Mouse (Mus musculus): ENCODE measurements around the gene Calr4. TPM values are rescaled to one million over a fixed set of nuclear protein-coding genes. Genes with fewer than 3 reads are reported as not detected.
A peak's percentile ranks its signal among the peaks of the same experiment; 100 is the strongest.

Calr4 gene
- total RNA-seq, 1 experiment from 2014 or later = not detected

DNA sequence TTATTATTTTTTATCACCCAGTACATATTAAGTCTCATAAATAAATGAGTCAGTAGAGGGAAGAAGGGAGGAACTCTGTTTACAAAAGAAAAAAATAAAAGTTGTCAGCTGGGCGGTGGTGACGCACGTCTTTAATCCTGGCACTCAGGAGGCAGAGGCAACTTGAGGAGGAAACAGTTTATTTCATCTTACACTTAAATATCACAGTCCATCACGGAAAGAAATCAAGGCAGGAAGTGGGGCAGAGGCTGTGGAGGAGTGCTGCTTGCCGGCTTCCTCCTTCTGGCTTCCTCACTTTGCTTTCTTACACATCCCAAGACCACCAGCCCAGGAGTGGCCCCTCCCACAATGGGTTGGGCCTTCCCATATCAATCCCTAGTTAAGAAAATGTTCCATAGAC, 8.2 kb upstream of the Calr4 start:
- no peak for ATAC-seq (replicated peaks; ENCODE audit: insufficient number of reproducible peaks, low FRiP score, low TSS enrichment, poor library complexity, severe bottlenecking)

DNA sequence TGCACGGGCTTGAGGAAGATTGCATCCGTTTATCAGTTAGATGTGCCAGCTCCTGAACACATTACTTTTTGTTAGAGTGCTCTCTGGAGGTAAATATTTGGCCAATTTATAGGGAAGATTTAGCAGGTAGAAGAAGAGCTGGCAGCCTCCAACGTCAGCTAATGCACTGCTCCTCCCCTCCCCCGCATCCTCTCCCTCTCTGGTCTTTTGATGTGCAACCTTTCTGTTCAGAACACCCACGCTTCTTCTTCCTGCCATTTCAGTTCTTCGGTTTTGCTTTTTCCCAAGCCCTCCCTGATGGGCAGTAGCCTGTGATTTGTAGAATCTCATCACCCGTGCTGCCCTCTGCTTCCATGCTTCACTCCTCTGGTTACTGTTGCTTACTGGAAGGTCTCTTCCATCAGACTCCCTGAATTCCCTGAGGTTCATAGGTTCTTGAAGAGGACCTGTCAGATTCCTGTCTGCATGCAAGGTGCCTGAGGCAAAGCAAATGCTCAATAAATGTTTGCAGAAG, 4.5 kb upstream of the Calr4 start:
- no peak for ATAC-seq (replicated peaks; ENCODE audit: insufficient number of reproducible peaks, low FRiP score, low TSS enrichment, poor library complexity, severe bottlenecking)

- no peak for ATAC-seq (replicated peaks; ENCODE audit: insufficient number of reproducible peaks, low FRiP score, low TSS enrichment, poor library complexity, severe bottlenecking)
Observed at GRCm38 (mm10) chr4:109234806-109235350, 593 bp downstream of the Calr4 start.

- no peak for ATAC-seq (replicated peaks; ENCODE audit: insufficient number of reproducible peaks, low FRiP score, low TSS enrichment, poor library complexity, severe bottlenecking)
Observed at GRCm38 (mm10) chr4:109236186-109236879, 2.0 kb downstream of the Calr4 start.

DNA sequence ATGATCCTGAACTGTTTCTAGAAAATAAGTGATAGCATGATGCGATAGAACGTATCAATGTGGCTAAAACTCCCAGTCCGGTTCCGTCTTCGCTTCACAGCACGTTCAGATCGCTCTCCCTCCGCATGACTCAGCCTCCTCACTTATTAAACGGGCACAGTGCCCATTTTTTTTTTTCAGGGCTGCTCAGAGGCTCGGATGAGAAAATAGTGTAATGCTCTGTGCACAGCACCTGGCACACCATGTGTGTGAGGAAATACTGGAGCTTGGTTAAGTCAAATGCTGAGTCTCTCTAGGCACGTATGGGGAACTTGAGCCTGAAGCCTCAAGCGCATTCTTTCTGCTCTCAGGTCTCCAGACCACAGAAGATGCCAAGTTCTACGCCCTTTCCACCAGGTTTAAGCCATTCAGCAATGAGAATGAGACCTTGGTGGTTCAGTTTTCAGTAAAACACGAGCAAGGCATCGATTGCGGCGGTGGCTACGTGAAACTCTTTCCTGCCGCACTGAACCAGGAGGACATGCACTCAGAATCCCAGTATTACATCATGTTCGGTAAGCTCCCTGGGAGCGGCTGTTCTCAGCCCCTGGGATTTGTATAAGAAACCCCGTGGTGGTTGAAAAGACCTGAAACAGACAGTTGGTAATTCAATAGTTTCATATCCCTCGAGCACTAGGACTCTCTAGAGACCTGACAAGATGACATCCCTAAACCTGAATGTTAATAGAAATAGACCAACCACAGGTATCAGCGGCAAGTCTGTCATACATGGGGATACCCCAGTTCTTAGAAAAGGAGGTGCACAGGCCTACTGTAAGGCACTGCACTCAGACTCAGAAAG, 4.4 kb downstream of the Calr4 start:
- no peak for ATAC-seq (replicated peaks; ENCODE audit: insufficient number of reproducible peaks, low FRiP score, low TSS enrichment, poor library complexity, severe bottlenecking)

DNA sequence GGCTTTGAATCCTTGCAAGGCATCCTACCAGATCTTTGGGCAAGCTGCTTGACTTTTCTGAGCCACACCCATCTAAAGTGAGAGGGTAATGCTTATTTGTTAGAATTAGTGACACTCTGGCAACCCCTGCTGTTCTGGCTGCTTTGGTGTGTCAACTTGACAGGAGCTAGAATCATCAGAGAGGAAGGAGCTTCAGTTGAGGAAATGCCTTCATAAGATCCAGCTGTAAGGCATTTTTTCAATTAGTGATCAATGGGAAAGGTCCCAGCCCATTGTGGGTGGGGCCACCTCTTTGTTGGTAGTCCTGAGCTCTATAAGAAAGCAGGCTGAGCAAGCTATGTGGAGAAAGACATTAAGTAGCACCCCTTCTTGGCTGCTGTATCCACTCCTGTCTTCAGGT, 6.9 kb downstream of the Calr4 start:
- ATAC-seq (replicated peaks; ENCODE audit: insufficient number of reproducible peaks, low FRiP score, low TSS enrichment, poor library complexity, severe bottlenecking) = no peak

- no peak for ATAC-seq (replicated peaks; ENCODE audit: insufficient number of reproducible peaks, low FRiP score, low TSS enrichment, poor library complexity, severe bottlenecking)
Observed at GRCm38 (mm10) chr4:109241934-109242333, 7.6 kb downstream of the Calr4 start.

- ATAC-seq (replicated peaks; ENCODE audit: insufficient number of reproducible peaks, low FRiP score, low TSS enrichment, poor library complexity, severe bottlenecking) = no peak
Observed at GRCm38 (mm10) chr4:109244506-109244905, 10.2 kb downstream of the Calr4 start.

GRCm38 (mm10) chr4:109245016-109245620, 10.8 kb downstream of the Calr4 start:
- no peak for ATAC-seq (replicated peaks; ENCODE audit: insufficient number of reproducible peaks, low FRiP score, low TSS enrichment, poor library complexity, severe bottlenecking)

DNA sequence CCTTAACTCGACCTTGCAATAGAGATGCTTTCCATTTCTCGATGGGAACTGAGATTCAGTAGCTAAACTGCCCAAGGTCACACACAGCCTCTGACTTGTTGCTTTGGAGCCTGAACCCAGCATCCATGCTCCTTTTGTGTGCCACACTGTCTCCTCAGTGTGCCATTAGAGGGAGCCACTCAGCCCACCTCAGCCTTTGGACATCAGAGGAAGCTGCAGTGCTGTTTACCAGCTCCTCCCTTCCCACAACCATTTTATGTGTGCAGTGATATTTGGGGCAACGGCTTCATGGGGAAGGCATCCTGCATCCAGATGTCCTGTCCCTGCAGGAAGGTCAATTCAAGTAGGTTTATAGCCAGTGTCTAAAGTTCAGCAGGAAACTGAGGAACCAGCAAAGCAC, 17.3 kb downstream of the Calr4 start:
- ATAC-seq (replicated peaks; ENCODE audit: insufficient number of reproducible peaks, low FRiP score, low TSS enrichment, poor library complexity, severe bottlenecking) = peak; percentile 70; the same call in 1 of the 2 replicates

- no peak for ATAC-seq (replicated peaks; ENCODE audit: insufficient number of reproducible peaks, low FRiP score, low TSS enrichment, poor library complexity, severe bottlenecking)
Observed at GRCm38 (mm10) chr4:109252199-109252598, 17.9 kb downstream of the Calr4 start.

- ATAC-seq (replicated peaks; ENCODE audit: insufficient number of reproducible peaks, low FRiP score, low TSS enrichment, poor library complexity, severe bottlenecking) = 0 out of 2 replicates have a peak, but pooled peaks have one; percentile 37
Observed at GRCm38 (mm10) chr4:109253664-109254151, 19.4 kb downstream of the Calr4 start.

DNA sequence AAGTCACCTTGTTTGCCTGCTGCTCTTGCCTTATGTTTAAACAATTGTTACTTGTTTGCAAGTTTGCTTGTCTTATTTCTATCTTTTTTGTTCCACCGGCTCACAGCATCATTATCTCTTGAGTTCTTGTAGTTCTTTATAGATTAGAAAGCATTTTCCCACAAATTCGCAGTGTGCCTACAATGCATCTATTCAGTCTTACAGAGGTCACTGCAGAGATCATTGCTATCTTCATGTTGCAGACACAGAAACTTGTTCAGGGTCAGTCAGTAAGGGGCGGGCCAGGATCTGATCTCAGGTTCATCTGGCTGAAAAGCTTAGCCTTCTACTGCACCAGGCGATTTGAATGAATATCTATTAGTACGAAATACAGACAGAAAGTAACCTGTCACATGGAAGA, 20.2 kb downstream of the Calr4 start:
- no peak for ATAC-seq (replicated peaks; ENCODE audit: insufficient number of reproducible peaks, low FRiP score, low TSS enrichment, poor library complexity, severe bottlenecking)

GRCm38 (mm10) chr4:109255321-109255720, 21.0 kb downstream of the Calr4 start:
- ATAC-seq (replicated peaks; ENCODE audit: insufficient number of reproducible peaks, low FRiP score, low TSS enrichment, poor library complexity, severe bottlenecking) = no peak

- ATAC-seq (replicated peaks; ENCODE audit: insufficient number of reproducible peaks, low FRiP score, low TSS enrichment, poor library complexity, severe bottlenecking) = no peak
Observed at GRCm38 (mm10) chr4:109255727-109256417, 21.6 kb downstream of the Calr4 start.

- ATAC-seq (replicated peaks; ENCODE audit: insufficient number of reproducible peaks, low FRiP score, low TSS enrichment, poor library complexity, severe bottlenecking) = no peak
Observed at GRCm38 (mm10) chr4:109256791-109257190, 22.5 kb downstream of the Calr4 start.

- ATAC-seq (replicated peaks; ENCODE audit: insufficient number of reproducible peaks, low FRiP score, low TSS enrichment, poor library complexity, severe bottlenecking) = no peak
Observed at GRCm38 (mm10) chr4:109257639-109258038, 23.4 kb downstream of the Calr4 start.

GRCm38 (mm10) chr4:109262068-109262467, 27.8 kb downstream of the Calr4 start:
- no peak for ATAC-seq (replicated peaks; ENCODE audit: insufficient number of reproducible peaks, low FRiP score, low TSS enrichment, poor library complexity, severe bottlenecking)

All from monocyte, adult 5-6 weeks (primary cell).